Mouse (Mus musculus) gastrocnemius, postnatal 10 days (tissue): ENCODE measurements around the gene Hoxb13. TPM values are rescaled to one million over a fixed set of nuclear protein-coding genes. Genes with fewer than 3 reads are reported as not detected.

Source experiments
- DNase-seq: peaks from one replicate; pipeline ENCODE4 v3.0.0; 2021; ENCODE audit warnings: mixed read lengths
- long read RNA-seq, 2 experiments: library from polyadenylated mRNA; stranded (forward); transcript quantifications; one replicate each; pipeline ENCODE4 v2.0.0; 2021
- total RNA-seq, 2 experiments: library from RNA; stranded (reverse); gene quantifications; 2 replicates each; pipeline ENCODE4 v1.2.3; 2021

The Hoxb13 gene
- not detected for total RNA-seq
- long read RNA-seq, experiment 1: 0 reads
- long read RNA-seq, experiment 2: 0 reads

DNA sequence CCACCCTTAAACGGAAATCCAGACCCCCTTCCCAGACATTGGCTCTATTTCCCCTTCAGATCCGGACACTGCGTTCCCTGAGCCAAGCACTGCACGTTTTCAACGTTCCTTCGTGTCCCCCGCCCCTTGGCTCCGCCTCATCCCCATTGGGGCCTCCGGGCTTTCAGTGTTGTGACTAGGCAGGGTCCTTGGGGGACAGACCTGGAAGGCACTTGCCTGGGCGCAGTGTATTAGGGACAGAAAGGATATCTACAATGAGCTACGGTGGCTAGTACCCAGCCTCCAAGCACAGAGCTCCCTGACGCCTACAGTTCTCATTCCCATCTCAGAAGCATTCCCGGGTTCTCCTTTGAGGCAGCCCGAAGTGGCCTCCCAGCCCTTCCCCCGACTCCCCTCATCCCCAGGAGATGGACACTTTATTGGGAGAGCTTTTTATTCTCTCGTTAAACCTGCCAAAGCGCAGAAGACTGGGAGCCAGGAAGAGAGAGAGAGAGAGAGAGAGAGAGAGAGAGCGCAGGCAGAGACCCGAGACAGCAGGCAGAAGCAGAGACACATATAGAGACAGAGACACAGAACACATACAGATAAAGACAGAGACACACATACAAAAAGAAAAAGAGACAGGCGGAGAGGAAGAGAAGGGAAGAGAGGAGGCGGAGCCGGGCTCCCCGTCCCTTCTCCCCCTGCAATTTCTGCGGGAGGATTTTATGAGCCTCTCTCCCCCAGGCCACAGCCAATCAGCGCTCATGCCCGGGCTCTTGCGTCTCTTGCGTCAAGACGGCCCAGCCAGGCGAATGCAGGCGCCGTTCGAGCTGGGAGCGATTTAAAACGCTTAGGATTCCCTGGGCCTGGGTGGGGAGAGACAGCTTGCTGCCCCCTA lies at the start of gene Hoxb13:
Gene Hoxb13, plus strand, starts transcription at position 796 of the 880 bp plus-strand sequence.
- DNase-seq: no peak

DNA sequence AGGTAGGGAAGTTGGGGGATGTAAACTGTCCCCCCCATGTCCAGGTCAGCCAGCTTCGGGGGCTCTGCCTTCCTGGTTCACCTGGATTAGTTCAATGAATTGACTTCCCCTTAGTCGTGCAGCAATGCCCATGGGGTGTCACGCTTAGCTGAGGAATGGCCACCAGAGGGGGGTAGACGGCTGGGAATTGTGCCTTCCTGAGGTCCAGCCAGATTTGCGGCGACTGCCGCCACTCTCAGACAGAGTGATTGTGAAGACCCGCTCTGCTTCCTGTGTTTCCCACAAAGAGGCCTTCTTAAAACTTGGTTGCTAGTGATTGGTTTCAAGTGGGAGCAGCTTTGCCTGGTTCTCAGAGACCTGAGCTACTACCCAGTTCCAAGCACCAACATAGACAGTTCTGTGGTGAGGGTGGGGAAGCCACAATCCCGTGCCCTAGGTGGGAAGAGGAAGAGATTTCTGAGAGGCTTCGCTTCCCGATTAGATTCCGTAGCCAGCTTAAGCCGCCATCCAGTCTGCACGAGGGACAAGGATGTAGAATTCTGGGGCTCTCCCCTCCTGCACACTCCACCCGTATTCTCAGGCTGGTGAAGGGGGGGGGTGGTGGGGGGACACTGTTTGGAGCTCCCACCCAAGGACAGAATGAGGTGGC lies 48.4 kb upstream of the Hoxb13 start:
- DNase-seq: peak; percentile 70

DNA sequence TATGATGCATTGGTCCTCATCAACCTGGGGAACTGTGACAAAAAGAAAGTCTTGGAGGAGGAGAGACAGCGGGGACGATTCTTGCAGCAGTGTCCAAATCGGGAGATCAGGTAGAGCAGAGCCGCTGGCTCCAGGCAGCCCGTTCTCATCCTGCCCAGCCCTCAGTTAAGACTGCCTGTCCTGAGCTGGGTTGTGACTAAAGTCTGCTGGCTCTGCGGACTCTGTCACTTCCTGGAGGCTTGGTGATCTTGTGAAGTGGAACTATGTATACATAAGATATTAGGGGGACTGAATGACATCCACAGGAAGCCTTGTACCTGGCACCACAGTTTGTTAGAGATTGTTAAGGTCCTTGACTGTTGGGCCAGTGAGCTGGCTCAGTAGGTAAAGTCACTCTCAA lies 46.6 kb upstream of the Hoxb13 start:
- DNase-seq: no peak

DNA sequence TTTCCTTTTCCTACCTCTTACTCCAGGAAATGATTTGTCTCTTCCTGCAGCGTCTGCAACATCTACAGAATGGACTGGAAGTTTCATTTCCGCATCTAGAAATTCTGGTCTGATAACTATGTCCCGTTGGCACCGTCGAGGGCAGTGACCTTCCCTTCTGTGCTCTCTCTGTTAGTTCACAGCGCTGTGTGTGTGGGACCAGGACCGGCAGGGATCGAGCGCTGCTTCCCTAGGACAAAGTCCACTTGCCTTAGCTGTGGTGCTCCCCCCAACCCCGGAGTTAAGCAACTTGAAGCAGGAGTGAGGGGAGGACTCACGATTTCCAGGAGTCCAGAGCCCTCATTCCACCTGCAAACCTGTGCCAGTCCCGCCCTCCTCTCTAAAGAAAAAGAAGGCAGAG lies 29.3 kb upstream of the Hoxb13 start:
- no peak for DNase-seq

DNA sequence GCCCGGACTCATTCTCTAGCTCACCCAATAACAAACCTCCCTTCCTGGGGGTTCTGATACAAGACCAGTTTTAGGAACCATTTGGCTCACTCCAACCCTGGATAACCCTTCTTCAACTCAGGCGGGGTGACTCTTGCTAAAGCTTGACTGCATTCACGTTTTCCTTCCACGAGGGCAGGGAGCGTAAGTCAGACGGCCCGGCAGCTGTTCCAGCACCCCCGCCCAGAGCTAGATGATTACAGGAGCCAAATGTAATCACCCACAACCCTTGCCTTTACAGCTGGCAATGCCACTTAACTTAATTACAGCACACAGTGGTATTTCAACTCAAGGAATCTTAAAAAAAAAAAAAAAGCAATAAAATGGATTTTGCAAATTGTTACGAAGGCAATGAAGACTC lies 26.0 kb upstream of the Hoxb13 start:
- DNase-seq: no peak

DNA sequence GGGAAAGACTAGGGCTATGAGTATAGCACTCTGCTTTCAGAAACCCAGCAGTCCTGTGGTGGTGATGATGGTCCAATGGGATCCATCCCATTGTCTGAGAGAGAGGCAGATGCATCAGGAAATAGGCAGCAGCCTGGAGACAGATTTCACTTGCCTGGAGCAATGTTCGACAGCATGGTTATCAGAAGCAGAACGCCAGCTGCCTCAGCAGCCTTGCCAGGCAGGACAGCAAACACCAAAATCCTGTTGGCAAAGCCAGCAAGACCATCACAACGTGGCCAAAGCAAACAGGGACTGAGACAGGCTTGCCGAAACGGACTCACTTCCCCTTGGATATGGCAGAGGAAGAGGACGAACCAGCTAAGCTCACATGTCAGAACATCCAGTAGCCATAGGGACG lies 25.1 kb upstream of the Hoxb13 start:
- DNase-seq: no peak

DNA sequence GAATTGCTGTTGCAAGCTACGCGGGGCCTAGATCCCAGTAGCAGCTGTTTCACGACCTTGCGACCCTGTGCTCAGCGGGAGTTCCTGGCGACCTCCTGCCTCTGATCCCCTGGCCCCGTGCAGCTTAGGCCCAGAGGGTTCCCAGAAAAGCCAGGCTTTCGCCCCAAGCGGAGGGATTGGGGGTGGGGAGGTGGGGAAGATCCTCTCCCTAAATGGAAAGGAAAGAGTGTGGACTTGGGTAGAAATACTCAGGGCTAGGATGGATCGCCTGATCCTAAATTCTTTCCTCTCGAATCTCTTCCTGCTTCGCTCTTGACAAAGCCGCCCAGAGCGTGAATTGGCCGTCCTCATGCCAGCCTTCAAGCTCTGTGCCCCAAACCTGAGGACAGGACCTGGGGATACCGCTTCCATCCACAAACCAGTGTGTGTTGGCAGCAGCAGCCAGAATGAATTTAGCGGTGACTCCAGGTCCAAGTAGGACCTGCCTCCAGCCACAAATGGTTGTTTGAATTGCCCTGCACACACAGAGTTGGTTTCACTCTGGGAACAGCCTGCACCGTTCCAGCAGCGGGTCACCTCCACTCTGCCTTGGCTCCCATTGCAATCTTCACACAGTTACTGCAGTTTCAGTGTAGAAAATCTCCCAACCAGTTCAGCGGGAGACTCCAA lies 23.3 kb upstream of the Hoxb13 start:
- DNase-seq: no peak

DNA sequence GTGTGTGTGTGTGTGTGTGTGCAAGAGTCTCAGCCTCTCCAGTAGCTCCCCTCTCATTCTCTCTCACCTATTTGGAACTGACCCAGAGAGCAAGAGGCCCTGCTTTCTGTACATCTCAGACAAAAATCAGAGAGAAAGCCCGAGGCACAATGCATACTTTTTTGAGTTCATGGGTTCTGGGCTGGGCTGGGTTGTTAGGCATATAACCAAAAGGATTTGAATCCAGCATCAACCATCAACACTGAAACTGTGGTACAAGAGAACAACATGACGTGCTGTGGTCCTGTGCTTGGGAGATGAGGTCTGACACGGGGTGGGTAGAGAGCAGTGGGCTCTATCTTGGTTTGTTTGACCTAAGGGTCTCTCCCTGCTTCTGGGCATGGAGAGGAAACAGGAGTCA lies 22.5 kb upstream of the Hoxb13 start:
- DNase-seq: no peak

DNA sequence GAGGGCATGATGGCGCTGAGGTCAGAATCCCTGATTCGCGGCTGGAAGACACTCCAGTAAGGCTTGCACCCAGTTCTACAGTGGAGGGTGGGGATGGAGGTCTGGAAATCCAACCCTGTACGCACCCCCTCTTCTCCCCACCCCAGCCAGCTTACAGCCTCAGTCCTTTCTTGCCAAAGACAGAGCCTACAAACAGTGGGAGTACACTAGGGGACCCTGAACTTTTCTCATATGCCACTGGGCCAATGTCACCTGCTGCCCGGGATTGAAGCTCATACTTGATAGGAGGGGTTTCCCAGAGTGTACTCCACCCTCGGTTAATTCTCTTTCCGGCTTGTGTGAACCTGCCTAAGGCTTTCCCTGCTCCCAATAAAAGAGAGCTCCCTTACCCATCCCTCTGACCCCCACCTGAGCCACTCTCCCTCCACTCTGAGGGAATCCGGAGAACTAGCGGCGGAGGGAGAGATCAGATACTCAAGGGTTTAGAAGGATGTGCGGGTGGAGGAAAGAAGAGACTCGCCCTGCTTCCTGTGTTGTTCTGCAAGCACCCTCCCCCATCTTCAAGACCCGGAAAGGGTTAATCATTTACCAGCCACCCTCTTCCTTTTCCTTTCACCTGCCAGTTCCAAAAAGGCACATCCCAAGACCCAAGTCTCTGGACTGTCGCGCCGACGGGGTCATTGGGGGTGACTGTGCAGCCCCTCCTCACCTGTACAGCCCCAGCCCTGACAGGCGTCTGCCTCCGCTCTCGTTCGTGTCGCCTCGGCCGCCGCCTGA lies 21.4 kb upstream of the Hoxb13 start:
- DNase-seq: no peak

DNA sequence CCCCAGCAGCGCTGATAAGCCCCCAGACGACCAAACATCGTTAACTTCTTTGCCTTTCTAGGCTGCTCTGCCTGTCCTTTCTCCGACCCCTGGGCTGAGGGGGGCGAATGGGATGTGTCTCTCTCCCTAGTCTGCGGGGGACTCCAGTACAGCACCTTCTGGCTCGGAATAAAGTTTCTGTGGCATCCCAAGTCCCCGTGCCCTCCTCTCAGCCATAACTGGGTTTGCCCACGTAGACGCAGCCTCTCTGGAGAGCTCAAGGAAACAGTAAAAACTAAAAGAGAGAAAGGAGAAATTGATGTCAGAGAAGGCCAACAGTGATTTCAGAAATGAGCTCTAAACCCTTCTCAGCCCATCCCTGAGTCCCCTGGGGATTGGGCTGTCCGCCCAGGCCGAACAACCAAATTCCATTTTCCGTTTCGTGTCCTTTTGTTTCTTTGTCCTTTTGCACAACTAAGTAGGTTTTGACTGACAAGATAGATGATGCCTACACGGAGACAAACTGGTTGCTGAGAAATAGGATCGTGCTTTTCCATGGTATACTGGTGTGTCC lies 20.8 kb upstream of the Hoxb13 start:
- DNase-seq: no peak

DNA sequence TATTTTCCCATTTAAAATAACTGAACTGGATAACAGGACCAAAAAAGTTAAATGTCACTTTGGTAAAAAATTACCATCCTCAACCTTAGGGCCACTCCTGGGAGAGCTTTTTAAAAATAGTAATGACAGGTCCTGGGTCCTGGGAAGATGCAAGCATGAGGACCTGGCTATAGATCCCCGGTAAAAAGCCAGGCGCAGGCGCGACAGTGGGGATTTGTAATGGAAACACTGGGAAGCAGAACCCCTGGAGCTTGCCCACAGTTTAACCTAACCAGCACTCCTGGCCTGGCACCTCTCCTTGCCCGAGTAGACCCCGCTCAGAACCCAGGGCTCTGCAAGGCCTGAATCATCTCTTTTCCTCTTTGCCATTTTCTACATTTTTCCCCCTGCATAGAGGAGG lies 19.2 kb upstream of the Hoxb13 start:
- no peak for DNase-seq

DNA sequence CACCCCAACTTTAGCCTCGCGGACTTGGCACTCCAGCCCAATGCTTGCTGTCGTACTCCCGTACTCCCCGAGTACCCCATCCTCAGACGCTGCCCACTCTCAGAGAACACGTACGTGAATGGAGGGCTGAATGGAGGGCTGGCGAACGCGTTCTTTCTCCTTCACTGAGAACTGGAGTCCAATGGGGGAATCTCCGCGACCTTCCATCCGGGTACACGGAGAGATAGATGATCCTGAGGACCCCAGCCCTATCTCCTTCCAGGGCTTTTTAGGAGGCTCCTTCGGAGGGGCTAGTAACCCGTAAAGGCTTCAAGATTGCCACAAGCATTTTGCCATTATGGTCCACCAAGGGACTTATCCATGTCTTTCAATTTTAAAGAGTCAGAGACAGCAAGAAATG lies 18.6 kb upstream of the Hoxb13 start:
- DNase-seq: no peak

DNA sequence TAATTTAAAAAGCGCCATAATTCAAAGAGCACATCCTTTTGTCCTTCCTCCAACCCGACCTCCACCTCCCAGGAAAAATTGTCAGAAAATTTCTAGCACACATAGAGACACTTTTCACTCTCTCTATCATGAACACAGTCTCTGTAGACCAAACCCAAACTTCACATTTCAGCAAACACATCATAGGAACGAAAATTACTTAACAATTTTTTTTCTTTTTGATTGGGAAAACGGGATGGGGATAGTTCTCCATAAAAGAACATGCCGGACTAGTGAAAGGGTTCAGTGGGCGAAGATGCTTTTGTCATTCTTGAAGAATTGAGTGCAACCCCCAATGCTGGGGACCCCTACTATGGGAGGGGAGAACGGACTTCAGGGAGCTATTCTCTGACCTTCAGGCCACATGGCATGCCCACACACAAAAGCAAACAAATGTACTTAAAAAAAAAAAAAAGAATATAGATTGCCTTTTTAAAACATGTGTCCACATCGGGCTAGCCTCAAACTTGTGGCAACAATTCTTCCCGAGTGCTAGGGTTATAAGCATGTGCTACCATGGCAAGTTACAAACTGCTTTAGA lies 18.1 kb upstream of the Hoxb13 start:
- DNase-seq: no peak

DNA sequence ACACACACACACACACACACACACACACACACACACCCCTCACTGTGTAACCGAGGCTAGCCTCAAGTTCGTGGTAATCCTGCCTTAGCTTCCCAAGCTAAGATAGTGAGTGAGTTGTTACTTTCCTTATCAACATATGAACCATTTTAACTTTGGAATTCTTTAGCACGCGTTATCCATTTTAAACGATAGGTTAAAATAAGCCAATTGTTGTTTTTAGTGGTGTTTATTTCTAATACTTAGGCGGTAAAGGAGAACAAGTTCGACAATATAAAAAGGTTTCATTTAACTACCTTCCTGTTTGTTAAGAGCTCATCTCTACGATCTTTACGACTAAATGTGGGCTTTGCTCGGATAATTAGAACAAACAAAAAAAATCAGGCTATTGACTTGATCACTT lies 17.3 kb upstream of the Hoxb13 start:
- DNase-seq: no peak

DNA sequence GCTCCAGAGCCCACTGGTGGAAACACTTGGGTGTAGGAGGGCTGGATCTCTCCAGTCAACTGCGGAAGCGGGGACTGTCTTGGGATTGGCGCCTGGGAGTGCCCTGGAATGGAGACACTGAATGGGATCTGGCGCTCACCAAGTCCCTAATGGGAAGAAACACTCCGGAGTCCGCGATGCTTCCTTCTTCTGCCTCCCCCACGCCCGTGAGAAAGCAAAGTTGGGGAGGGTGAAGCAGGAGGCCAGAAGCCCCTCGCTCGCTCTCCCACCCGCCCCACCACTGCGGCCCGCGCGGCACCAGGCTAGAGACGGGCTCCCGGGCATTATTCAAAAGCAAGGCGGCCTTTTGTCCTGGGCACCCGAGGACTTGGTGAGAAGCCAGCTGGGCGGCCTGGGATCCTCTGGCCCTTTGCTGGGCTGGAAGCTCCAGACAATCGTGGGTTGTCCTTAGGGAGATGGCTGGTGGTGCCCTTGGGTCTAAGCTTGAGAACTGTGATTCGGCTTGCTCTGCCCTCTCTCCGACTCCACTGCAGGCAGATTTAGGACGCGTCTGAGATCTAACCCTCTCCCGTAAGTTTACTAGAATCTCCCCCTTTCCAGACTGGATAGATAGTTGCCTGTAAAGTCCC lies 16.5 kb upstream of the Hoxb13 start:
- no peak for DNase-seq

DNA sequence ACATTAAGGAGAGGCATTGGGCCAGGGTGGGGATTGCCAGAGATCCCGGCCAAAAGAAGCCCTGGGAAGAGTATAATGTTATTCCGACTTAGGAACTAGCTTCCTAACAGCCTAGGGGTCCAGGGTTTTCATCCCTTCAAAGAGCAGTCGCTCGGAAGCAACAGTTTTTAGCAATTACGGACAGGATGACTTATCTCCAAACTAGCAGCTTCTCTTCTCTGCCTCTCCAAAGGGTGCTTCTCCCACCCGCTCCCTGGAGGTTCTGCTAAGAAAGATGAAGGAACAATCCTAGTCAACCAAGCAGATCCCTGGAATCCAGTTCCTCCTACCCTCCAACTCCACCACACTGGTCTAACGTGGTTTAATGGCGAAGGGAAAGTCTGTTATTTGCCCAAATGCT lies 15.8 kb upstream of the Hoxb13 start:
- no peak for DNase-seq

DNA sequence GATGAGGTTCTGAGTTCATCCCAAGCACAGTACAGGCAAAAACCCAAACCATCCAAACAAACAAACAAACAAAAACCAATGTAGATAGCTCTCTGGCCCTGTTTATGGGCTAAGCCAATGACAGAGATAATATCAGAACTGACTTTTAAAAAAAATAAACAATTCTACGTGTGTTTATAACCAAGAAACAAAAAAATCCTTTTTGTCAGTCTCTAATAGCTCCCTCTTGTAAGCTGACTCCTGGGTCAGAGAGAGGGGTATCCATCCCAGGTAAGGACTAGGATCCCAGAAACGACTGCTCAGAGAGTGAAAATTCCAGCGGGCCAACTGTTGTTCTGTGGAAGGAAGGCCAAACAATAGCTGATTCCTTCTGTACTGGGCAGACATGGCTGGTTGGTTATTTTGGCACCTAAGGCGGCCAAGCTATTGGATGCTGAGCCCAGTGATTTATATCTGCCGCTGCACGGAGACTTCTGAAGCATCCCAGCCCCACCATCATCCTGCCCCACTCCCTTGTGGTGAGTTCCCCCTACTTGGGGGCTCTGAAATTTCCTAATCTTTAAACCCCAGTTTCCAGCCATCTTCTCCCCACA lies 15.1 kb upstream of the Hoxb13 start:
- DNase-seq: no peak

DNA sequence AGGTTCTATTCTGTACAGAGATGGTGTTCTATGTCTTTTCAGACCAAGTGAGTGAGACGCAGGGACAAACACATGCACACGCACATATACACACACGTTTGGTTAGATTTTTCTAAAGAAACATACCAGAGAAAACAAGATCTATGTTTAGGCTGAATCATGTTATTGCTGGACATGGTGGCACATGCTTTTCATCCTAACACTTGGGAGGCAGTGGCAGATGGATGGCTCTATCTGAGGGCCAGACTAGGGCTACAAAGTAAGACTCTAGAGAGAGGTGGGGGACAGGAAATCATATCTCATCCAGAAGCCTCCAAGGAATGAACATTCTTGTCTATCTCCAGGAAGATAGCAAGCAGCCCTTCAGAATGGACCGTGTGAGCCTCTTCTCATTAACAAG lies 13.1 kb upstream of the Hoxb13 start:
- no peak for DNase-seq

DNA sequence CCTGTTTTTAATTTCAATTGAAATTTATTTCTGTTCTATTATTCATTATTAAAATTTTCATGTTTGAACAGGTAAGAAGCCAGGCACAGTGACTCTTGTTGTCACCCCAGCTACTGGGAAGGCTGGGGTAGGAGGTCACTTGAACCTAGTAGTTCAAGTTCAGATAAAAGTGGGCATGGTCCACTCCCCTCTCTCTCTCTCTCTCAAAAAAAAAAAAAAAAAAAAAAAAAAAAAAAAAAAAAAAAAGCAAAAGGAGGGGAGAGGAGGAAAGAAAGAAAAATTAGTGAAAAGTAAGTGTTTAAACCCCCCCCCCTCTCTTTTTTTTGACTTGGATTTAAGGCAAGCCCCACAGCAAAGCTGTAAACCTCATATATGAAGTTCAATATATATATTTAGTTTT lies 9.9 kb upstream of the Hoxb13 start:
- no peak for DNase-seq

DNA sequence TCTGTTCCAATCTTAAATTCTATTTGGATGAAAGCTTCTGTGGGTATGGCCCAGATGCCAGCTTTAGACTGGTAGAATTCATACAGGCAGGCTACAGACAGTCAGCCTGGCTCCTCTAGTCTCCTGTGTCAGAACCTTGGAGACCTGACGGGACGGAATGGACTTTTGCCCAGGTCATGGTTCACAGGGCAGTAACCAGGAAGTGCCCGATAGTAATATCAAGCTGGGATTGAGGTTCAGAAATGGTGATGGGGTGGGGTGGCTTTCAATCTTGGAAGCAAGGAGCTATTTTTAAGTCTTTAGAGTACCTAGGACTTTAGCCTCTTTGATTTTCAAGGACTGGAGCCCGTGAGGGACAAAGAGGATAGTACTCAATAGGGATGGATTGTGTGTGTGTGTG lies 6.8 kb upstream of the Hoxb13 start:
- no peak for DNase-seq
